Mouse (Mus musculus) forebrain, embryonic 11.5 days (tissue): Measurements from ENCODE around the gene Hnrnpc. TPM values are rescaled to one million over a fixed set of nuclear protein-coding genes. Genes with fewer than 3 reads are reported as not detected.
A peak's percentile ranks its signal among the peaks of the same experiment; 100 is the strongest.

ENCODE experiments used
- ATAC-seq: fragments of 200-750 bp; cut with Nextera tagmentation; replicated peaks from 2 replicates; pipeline ENCODE4 v1.8.0; 2017; ENCODE audit warnings: moderate TSS enrichment; ENCODE audit not compliant: low FRiP score
- DNase-seq: peaks from one replicate; pipeline ENCODE4 v3.0.0-alpha.2; 2017; ENCODE audit warnings: low spot score
- H3K27ac ChIP-seq: fragments of 300-500 bp; sonication (generic); 2 replicates; pipeline ENCODE4 v1.5.1; 2014; ENCODE audit warnings: low read depth, low read length
- H3K27me3 ChIP-seq: fragments of 300-500 bp; sonication (generic); 2 replicates; pipeline ENCODE4 v1.6.1; 2014; ENCODE audit warnings: mild to moderate bottlenecking, low read length, mixed read lengths; ENCODE audit not compliant: control insufficient read depth, insufficient read depth
- H3K36me3 ChIP-seq: fragments of 300-500 bp; sonication (generic); 2 replicates; pipeline ENCODE4 v1.6.1; 2014; ENCODE audit warnings: mild to moderate bottlenecking, low read length, moderate library complexity, mixed read lengths; ENCODE audit not compliant: control insufficient read depth, insufficient read depth
- H3K4me1 ChIP-seq: fragments of 300-500 bp; sonication (generic); replicated peaks from 2 replicates; pipeline ENCODE4 v1.6.1; 2014; ENCODE audit warnings: low read length, mixed read lengths; ENCODE audit not compliant: control insufficient read depth, insufficient read depth
- H3K4me2 ChIP-seq: fragments of 300-500 bp; sonication (generic); 2 replicates; pipeline ENCODE4 v1.6.1; 2014; ENCODE audit warnings: low read depth, mild to moderate bottlenecking, low read length, moderate library complexity, mixed read lengths; ENCODE audit not compliant: severe bottlenecking
- H3K4me3 ChIP-seq: fragments of 300-500 bp; sonication (generic); 2 replicates; pipeline ENCODE4 v1.5.1; 2014; ENCODE audit warnings: low read depth, low read length
- H3K9ac ChIP-seq: fragments of 300-500 bp; sonication (generic); 2 replicates; pipeline ENCODE4 v1.6.1; 2014; ENCODE audit warnings: low read length
- H3K9me3 ChIP-seq: fragments of 300-500 bp; sonication (generic); 2 replicates; pipeline ENCODE4 v1.6.1; 2016; ENCODE audit warnings: low read length, mixed read lengths; ENCODE audit not compliant: control insufficient read depth
- WGBS: fragments of 180-500 bp; shearing (Covaris S2); extraction: QIAGEN DNeasy Blood & Tissue Kit; methylation state at CpG from one replicate; pipeline ENCODE4 v1.1.7; 2014; 5-methylcytosine and 5-hydroxymethylcytosine counted together
- polyA plus RNA-seq: library from polyadenylated mRNA; unstranded; fragments of >200 nt; fragmentation: Nextera tagmentation; extraction: Ambion mirVana; gene quantifications from 2 replicates; pipeline ENCODE4 v1.2.1, GENCODE M21; 2014

Gene Hnrnpc
- polyA plus RNA-seq, 1 experiment from 2014 or later = 1,003 TPM

DNA sequence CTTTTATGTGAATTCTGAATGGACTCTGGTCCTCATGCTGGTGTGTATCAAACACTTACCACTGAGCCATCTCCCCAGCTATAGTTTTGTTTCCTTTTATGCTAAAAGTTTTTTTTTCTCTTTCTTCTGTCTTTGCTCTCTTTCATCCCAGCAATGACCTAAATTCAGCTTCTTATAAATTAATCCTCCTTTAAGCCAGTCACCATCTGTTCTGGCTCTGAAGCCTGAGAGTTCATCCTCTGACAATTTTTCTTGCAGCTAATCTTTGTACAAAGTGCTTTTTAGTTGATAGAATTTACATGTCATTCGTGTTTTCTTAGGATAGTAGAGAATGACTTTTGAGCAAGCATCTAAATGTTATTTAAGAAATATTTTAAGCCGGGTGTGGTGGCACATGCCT, 4.2 kb upstream of the Hnrnpc start:
- Histone ChIP-seq H3K27me3 (no peaks in the 10 kb centered on the region), H3K4me1 (no peaks in the 10 kb centered on the region), H3K4me2 (no peak overlapping the region), H3K4me3 (no peak overlapping the region), H3K9me3 (no peaks in the 10 kb centered on the region), H3K27ac (no peak overlapping the region), H3K9ac (no peak overlapping the region), H3K36me3 (no peaks in the 10 kb centered on the region)
- DNase-seq (no peak), ATAC-seq (no peak)
- 82% methylated on average over 2 of the region's 2 CpGs for WGBS

DNA sequence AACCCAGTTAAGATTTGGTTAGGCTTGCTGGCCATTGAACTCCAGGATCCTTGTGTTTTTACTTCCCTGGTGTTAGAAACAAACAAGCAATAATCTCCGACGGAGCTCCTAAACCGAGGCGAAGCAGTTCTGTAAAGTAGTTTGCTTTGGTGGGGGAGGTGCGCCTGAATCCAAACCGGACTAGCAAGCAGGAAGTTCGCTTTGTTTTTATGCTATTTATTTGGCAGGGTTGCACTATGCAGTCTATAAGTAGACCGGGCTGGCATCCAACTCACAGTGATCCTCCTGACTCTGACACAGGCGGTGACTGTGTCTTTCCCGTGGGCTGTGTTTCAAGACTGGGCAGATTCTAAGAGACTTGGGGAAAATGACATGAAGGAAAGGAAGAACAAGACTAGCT, 2.9 kb upstream of the Hnrnpc start:
- H3K27me3 ChIP-seq = no peaks in the 10 kb centered on the region
- no peak overlapping the region for H3K4me2 ChIP-seq
- 43% methylated on average over 10 of the region's 10 CpGs for WGBS
- no peak for ATAC-seq
- no peak overlapping the region for H3K9ac ChIP-seq
- no peak overlapping the region for H3K4me3 ChIP-seq
- H3K36me3 ChIP-seq = no peaks in the 10 kb centered on the region
- H3K9me3 ChIP-seq = no peaks in the 10 kb centered on the region
- DNase-seq = no peak
- no peaks in the 10 kb centered on the region for H3K4me1 ChIP-seq
- H3K27ac ChIP-seq = no peak overlapping the region

DNA sequence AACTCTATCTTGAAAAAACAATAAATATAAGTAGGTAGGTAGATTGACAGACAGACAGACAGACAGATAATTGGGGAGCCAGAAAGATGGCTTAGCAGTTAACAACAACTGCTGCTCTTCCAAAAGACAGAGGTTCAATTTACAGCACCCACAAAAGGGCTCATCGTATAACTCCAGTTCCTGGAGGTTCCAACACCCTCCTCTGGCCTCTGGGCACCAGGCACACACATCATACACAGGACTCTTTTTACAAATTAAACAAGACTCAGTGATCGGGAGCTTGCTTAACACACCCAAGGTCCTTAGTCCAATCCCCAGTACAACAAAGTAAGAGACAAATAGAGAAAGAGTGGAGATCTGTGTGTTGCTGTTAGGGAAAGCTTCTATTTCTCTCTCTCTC, 1.5 kb upstream of the Hnrnpc start:
- DNase-seq = no peak
- Histone ChIP-seq H3K9ac (no peak overlapping the region), H3K4me2 (no peak overlapping the region), H3K4me1 (peaks cover 2% of the 10 kb centered on the region; the same call in 1 of the 2 replicates), H3K27me3 (no peaks in the 10 kb centered on the region), H3K36me3 (no peaks in the 10 kb centered on the region), H3K9me3 (no peaks in the 10 kb centered on the region), H3K4me3 (no peak overlapping the region), H3K27ac (no peak overlapping the region)
- 83% methylated on average over 2 of the region's 2 CpGs for WGBS
- ATAC-seq = no peak

DNA sequence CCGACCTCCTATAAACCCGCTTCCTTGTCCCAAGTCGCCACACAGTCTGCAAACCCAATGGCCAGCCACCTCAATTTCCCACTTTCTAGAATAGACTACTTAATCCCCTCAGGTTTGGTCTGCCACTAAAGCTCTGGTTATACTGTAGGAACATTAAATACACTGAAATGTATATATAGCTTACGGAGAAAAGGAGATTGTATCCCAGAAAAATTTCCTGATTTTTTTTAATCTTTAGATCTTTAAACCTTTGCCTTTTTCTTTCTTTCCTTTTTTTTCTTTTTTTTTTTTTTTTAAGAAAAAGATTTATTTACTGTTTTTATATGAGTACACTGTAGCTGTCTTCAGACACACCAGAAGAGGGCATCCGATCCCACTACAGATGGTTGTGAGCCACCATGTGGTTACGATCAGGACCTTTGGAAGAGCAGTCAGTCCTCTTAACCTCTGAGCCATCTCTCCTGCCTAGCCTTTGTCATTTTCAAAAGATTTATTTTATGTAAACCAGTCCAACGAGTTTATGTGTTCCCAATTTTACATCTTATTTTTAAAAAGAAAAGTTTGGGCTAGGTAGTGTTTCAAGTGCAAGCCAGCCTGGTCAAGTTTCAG, 953 bp upstream of the Hnrnpc start:
- H3K4me1 ChIP-seq = peaks cover 2% of the 10 kb centered on the region; the same call in 1 of the 2 replicates
- peak overlapping the region; percentile 31 for H3K4me3 ChIP-seq
- peak overlapping the region; percentile 61 for H3K4me2 ChIP-seq
- 36% methylated on average over 7 of the region's 7 CpGs for WGBS
- DNase-seq (no peak), ATAC-seq (no peak)
- no peaks in the 10 kb centered on the region for H3K36me3 ChIP-seq
- peak overlapping the region; percentile 65 for H3K9ac ChIP-seq
- H3K27me3 ChIP-seq = no peaks in the 10 kb centered on the region
- no peaks in the 10 kb centered on the region for H3K9me3 ChIP-seq
- H3K27ac ChIP-seq = peak overlapping the region; percentile 88

DNA sequence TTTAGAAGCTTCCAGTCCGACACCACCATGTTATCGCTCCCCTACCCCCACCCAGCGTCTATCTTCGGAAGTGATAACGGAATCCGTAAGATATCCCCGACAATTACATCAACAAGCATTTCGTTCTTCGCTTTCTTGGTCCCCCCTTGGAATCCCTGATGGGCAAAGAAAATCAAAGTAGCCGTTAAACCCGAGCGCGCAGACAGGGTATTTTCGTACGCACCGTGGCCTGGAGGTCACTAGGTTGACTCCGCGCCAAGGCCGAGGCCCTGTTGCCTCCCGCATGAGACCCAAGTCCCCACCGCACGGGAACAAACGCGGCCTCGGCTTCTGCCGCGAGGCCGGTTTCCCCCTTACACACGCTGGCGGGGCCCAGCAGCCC, 363 bp downstream of the Hnrnpc start:
- ATAC-seq = no peak
- no peaks in the 10 kb centered on the region for H3K27me3 ChIP-seq
- no peaks in the 10 kb centered on the region for H3K36me3 ChIP-seq
- DNase-seq = no peak
- WGBS = under 1% methylated on average over 30 of the region's 30 CpGs
- peak overlapping the region; percentile 90 for H3K27ac ChIP-seq
- no peaks in the 10 kb centered on the region for H3K9me3 ChIP-seq
- H3K4me1 ChIP-seq = peaks cover 2% of the 10 kb centered on the region; the same call in 1 of the 2 replicates
- H3K9ac ChIP-seq = peak overlapping the region; percentile 100
- H3K4me2 ChIP-seq = peak overlapping the region; percentile 71; the same call in 1 of the 2 replicates
- peak overlapping the region; percentile 99 for H3K4me3 ChIP-seq

DNA sequence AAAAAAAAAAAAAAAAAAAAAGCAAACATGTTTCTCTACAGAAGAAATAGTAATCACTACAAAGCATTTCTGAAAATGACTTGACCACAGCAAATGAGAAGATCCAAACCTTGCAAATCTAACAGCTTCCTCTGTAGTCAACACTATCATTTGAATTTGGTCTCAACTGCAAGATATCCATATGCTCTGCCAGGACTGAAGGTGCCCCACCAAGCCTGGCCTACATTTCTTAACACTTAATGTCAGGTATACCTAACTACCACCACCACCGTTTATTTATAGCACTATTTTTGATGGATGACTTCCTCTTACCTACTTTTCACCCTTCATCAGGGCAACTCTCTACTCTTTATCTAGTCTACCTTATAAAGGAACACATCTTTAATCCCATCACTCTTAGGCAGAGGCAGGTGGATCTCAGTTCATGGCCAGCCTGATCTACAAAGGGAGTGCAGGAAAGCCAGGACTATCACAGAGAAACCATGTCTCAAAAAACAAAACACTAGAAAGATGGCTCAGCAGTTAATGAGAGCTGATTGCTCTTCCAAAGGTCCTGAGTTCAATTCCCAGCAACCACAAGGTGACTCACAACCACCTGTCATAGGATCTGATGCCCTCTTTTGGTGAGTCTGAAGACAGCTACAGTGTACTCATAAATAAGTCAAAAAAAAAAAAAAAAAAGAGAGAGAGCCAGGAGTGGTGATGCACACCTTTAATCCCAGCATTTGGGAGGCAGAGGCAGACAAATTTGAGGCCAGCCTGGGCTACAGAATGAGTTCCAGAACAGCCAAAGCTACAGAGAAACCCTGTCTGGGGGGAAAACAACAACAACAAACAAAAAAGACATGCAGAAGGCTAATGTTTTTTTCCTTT, 2.3 kb downstream of the Hnrnpc start:
- DNase-seq (no peak), ATAC-seq (no peak)
- Histone ChIP-seq H3K4me2 (peak overlapping the region; percentile 71), H3K4me1 (peaks cover 2% of the 10 kb centered on the region; the same call in 1 of the 2 replicates), H3K4me3 (no peak overlapping the region; the same call in 1 of the 2 replicates), H3K27ac (no peak overlapping the region), H3K9ac (no peak overlapping the region), H3K36me3 (no peaks in the 10 kb centered on the region; the same call in 1 of the 2 replicates), H3K27me3 (no peaks in the 10 kb centered on the region), H3K9me3 (no peaks in the 10 kb centered on the region)
- 90% methylated on average over 1 of the region's 1 CpGs for WGBS

DNA sequence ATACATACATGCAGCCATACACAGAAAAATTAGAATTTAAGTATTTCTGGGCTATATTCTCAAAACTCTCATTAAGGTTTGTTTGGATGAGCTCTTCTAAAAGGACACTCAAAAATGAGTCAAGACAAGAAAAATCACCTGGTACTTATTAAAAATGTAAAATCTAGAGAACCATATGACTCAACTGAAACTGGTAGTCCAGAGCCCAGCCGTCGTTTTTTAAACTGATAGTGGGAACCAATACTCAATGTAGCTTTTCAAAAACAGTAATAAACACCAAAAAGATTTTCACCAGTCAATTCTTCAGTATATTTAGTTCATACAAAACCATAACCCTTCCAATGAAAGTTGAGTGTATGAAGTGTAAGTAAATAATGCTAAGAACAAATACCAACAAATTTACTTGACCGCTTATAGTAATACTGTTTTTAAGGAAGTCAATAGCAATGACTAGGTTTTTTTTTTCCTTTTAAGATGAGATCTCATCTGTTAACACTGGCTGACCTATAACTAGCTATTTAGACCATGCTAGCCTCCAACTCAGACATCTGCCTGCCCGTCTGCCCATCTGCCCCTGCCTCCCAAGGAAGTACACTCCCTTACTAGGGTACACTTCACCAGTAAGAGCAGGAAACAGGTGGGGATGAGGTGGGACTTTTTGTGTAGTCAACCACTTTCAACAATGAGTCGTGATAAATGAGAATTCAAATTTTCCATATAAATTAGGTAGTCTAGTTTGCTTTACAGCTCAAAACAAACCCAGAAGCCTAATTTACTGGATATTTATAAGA, 3.5 kb downstream of the Hnrnpc start:
- Histone ChIP-seq H3K4me2 (no peak overlapping the region), H3K4me3 (no peak overlapping the region), H3K27ac (no peak overlapping the region), H3K36me3 (no peaks in the 10 kb centered on the region; the same call in 1 of the 2 replicates), H3K27me3 (no peaks in the 10 kb centered on the region), H3K9ac (no peak overlapping the region), H3K9me3 (no peaks in the 10 kb centered on the region), H3K4me1 (peaks cover 2% of the 10 kb centered on the region; the same call in 1 of the 2 replicates)
- DNase-seq (no peak), ATAC-seq (no peak)
- WGBS = 82% methylated on average over 5 of the region's 5 CpGs

DNA sequence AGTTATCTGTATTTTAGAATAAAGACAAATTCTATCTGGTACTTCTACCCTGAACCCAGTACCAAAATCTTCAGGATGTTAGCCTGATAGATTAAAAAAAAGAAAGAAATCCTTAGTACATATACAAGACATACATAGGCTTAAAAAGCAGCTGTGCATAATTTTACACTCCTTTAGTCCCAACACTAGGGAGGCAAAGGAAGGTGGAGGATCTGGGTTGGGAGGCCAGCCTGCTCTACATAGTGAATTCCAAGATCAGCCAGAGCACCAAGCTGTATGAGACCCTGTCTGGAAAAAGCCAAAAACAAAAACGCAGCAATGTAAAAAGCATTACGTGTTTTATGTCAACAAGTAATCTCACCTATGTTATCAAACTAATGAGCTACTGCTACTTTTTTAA, 4.3 kb downstream of the Hnrnpc start:
- Histone ChIP-seq H3K9ac (no peak overlapping the region), H3K4me3 (no peak overlapping the region), H3K36me3 (no peaks in the 10 kb centered on the region; the same call in 1 of the 2 replicates), H3K4me2 (no peak overlapping the region), H3K4me1 (peaks cover 2% of the 10 kb centered on the region; the same call in 1 of the 2 replicates), H3K9me3 (no peaks in the 10 kb centered on the region), H3K27me3 (no peaks in the 10 kb centered on the region), H3K27ac (no peak overlapping the region)
- 91% methylated on average over 2 of the region's 2 CpGs for WGBS
- DNase-seq (no peak), ATAC-seq (no peak)
